Mouse (Mus musculus) left cerebral cortex, postnatal 25 days (tissue): ENCODE measurements around the gene Phf5a. TPM values are rescaled to one million over a fixed set of nuclear protein-coding genes. Genes with fewer than 3 reads are reported as not detected.

Experiments used
- DNase-seq, 2 experiments: peaks; one replicate each; pipeline ENCODE4 v3.0.0; 2022; ENCODE audit warnings: low spot score in 2 of 2, mixed read lengths in 1 of 2
- intact Hi-C: fragments of 180-260 bp; cut with DNase I; formaldehyde crosslinking; loops from one replicate; pipeline ENCODE4 v1.15.1; 2025
- total RNA-seq, 2 experiments: library from RNA; stranded (reverse); gene quantifications; 2 replicates each; pipeline ENCODE4 v1.2.3; 2021

Gene Phf5a
- total RNA-seq, 2 experiments from 2014 or later = 33.7 to 34.7 TPM

- no peak for DNase-seq
- intact Hi-C loops = loop anchor here (5.0 kb wide), 1 partner anchor 73 kb away; no protein-coding TSS in a partner anchor
Measured at GRCm38 (mm10) chr15:81834171-81834841, 37.4 kb downstream of the Phf5a start.

GRCm38 (mm10) chr15:81833481-81833880 lies 38.2 kb downstream of the Phf5a start:
- intact Hi-C loops = loop anchor here (5.0 kb wide), 1 partner anchor 74 kb away; no protein-coding TSS in a partner anchor

GRCm38 (mm10) chr15:81832219-81832618 lies 39.5 kb downstream of the Phf5a start:
- no peak for DNase-seq
- intact Hi-C loops = loop anchor here (5.0 kb wide), 1 partner anchor 75 kb away; no protein-coding TSS in a partner anchor

More at GRCm38 (mm10) chr15:81833481-81833880, 38.2 kb downstream of the Phf5a start:
- no peak for DNase-seq

- intact Hi-C loops = loop anchor here (5.0 kb wide), 1 partner anchor 76 kb away; no protein-coding TSS in a partner anchor
Measured at GRCm38 (mm10) chr15:81831136-81831825, 40.4 kb downstream of the Phf5a start.

GRCm38 (mm10) chr15:81830530-81830929 lies 41.2 kb downstream of the Phf5a start:
- DNase-seq = no peak
- intact Hi-C loops = loop anchor here (5.0 kb wide), 1 partner anchor 77 kb away; no protein-coding TSS in a partner anchor

More at GRCm38 (mm10) chr15:81831136-81831825, 40.4 kb downstream of the Phf5a start:
- peak; percentile 82 to 91 for DNase-seq

GRCm38 (mm10) chr15:81829208-81829580 lies 42.5 kb downstream of the Phf5a start:
- intact Hi-C loops = no loop called here

GRCm38 (mm10) chr15:81828426-81829207 lies 43.1 kb downstream of the Phf5a start:
- intact Hi-C loops = no loop called here

More at GRCm38 (mm10) chr15:81829208-81829580, 42.5 kb downstream of the Phf5a start:
- no peak for DNase-seq

GRCm38 (mm10) chr15:81824832-81825231 lies 46.9 kb downstream of the Phf5a start:
- intact Hi-C loops = no loop called here
- no peak for DNase-seq

More at GRCm38 (mm10) chr15:81828426-81829207, 43.1 kb downstream of the Phf5a start:
- DNase-seq = no peak

GRCm38 (mm10) chr15:81822631-81823030 lies 49.1 kb downstream of the Phf5a start:
- intact Hi-C loops = no loop called here

GRCm38 (mm10) chr15:81818404-81818803 lies 53.3 kb downstream of the Phf5a start:
- no peak for DNase-seq
- intact Hi-C loops = no loop called here

More at GRCm38 (mm10) chr15:81822631-81823030, 49.1 kb downstream of the Phf5a start:
- no peak for DNase-seq

GRCm38 (mm10) chr15:81814716-81815370 lies 56.9 kb downstream of the Phf5a start:
- intact Hi-C loops = no loop called here
- DNase-seq = peak in 1 of 2 experiments; percentile 35

Other genes starting within 250 kb of the Phf5a start
- gene L3mbtl2, start 208.0 kb downstream of the Phf5a start, total RNA-seq = 10 to 100 TPM; 30.2 to 34.0 TPM
- gene Chadl, start 174.6 kb downstream of the Phf5a start, total RNA-seq = 10 to 100 TPM; 16.2 to 20.7 TPM
- gene Zc3h7b, start 126.9 kb downstream of the Phf5a start, total RNA-seq = 100 to 1,000 TPM; 174 to 178 TPM
- gene Rangap1, start 126.4 kb downstream of the Phf5a start, total RNA-seq = 100 to 1,000 TPM; 210 to 216 TPM
- gene Tef, start 69.5 kb downstream of the Phf5a start, total RNA-seq = 100 to 1,000 TPM; 220 to 246 TPM
- gene Tob2, start 13.1 kb downstream of the Phf5a start, total RNA-seq = 10 to 100 TPM; 25.5 to 27.2 TPM
- gene Aco2, start 398 bp upstream of the Phf5a start, total RNA-seq = 100 to 1,000 TPM; 423 to 442 TPM
- 10 to 100 TPM; 49.8 to 56.5 TPM for gene Polr3h, start 54.3 kb upstream of the Phf5a start, total RNA-seq
- 10 to 100 TPM; 96.0 to 98.3 TPM for gene Csdc2, start 64.8 kb upstream of the Phf5a start, total RNA-seq
- 100 to 1,000 TPM; 203 to 208 TPM for gene Pmm1, start 89.0 kb upstream of the Phf5a start, total RNA-seq
- gene 1700029P11Rik, start 108.6 kb upstream of the Phf5a start, total RNA-seq = not detected
- 10 to 100 TPM; 19.5 to 23.7 TPM for gene Xrcc6, start 115.9 kb upstream of the Phf5a start, total RNA-seq
- gene Desi1, start 162.0 kb upstream of the Phf5a start, total RNA-seq = 100 to 1,000 TPM; 106 to 109 TPM
- 100 to 1,000 TPM; 101 to 113 TPM for gene Snu13, start 175.7 kb upstream of the Phf5a start, total RNA-seq
- not detected for gene 4930407I10Rik, start 187.2 kb upstream of the Phf5a start, total RNA-seq
- 1 to 10 TPM; 2.5 to 2.8 TPM for gene Mei1, start 198.1 kb upstream of the Phf5a start, total RNA-seq